Comparison of ENCODE assay signal across 7 mouse cellular contexts in the genomic region with DNA sequence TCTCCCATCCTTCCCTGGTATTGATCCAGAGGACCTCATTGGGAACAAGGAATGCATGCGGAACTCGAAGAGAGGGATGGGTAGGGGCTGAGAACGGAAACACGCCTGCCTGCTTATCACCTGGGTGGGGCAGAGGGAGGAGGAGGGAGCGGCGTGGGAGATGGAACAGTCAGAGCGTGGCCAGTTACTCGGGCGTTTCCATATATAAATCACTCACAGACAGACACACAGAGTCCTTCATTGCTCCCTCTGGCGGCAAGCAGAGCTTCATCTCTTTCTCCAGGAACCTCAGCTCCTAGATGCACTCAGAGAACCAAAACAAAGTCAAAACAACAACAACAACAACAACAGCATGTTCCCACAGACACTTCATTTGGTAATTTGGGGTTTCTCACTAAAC. TPM values are rescaled to one million over a fixed set of nuclear protein-coding genes. Genes with fewer than 3 reads are reported as not detected.
DNase-seq lines count a peak whose midpoint lies in the region; ATAC-seq and TF ChIP-seq lines count a peak whose summit lies in the region.

No protein-coding gene starts in this region.

- H3K4me2 ChIP-seq in midbrain, postnatal 0 days (ENCODE audit: low read depth, low read length, poor library complexity, severe bottlenecking), result no peak overlapping the region
- no peak overlapping the region for H3K4me2 ChIP-seq in midbrain, embryonic 11.5 days
- peak overlapping the region; percentile 29; the same call in 1 of the 2 replicates for H3K4me2 ChIP-seq in lung, embryonic 15.5 days

- no peaks in the 10 kb centered on the region for H3K36me3 ChIP-seq in midbrain, postnatal 0 days (ENCODE audit: insufficient read depth, low read length)
- H3K36me3 ChIP-seq in midbrain, embryonic 11.5 days (ENCODE audit: control insufficient read depth, insufficient read depth, low read length), result no peaks in the 10 kb centered on the region
- H3K36me3 ChIP-seq in lung, embryonic 15.5 days, result no peaks in the 10 kb centered on the region

- 41% methylated on average over 10 of the region's 10 CpGs for WGBS in midbrain, postnatal 0 days
- WGBS in midbrain, embryonic 11.5 days, result 51% methylated on average over 10 of the region's 10 CpGs
- 27% methylated on average over 10 of the region's 10 CpGs for WGBS in lung, embryonic 15.5 days

- DNase-seq in midbrain, postnatal 0 days (ENCODE audit: low spot score), result no peak
- DNase-seq in midbrain, embryonic 11.5 days (ENCODE audit: low spot score, missing footprints), result no peak
- peak; percentile 69 for DNase-seq in ZHBTc4 (ENCODE audit: low read depth, low spot score)
- DNase-seq in heart, postnatal 4 days, result peak; percentile 62
- peak; percentile 56 to 64 for DNase-seq in urinary bladder, postnatal 36 days (ENCODE audit: low spot score in 2 of 2)
- no peak for DNase-seq in frontal cortex, postnatal 36 days (ENCODE audit: low spot score in 2 of 2)

- no peak overlapping the region for H3K27ac ChIP-seq in midbrain, postnatal 0 days (ENCODE audit: low read depth, low read length)
- H3K27ac ChIP-seq in midbrain, embryonic 11.5 days (ENCODE audit: low read depth, low read length), result no peak overlapping the region
- H3K27ac ChIP-seq in lung, embryonic 15.5 days, result no peak overlapping the region

- H3K4me1 ChIP-seq in midbrain, postnatal 0 days (ENCODE audit: insufficient read depth, low read length), result no peaks in the 10 kb centered on the region; the same call in 1 of the 2 replicates
- peaks cover 4% of the 10 kb centered on the region for H3K4me1 ChIP-seq in midbrain, embryonic 11.5 days (ENCODE audit: control insufficient read depth, insufficient read depth, low read length)
- H3K4me1 ChIP-seq in lung, embryonic 15.5 days, result peaks cover 6% of the 10 kb centered on the region

- no peak for ATAC-seq in midbrain, postnatal 0 days (ENCODE audit: low FRiP score)
- no peak for ATAC-seq in midbrain, embryonic 11.5 days (ENCODE audit: low FRiP score)
- ATAC-seq in lung, embryonic 15.5 days (ENCODE audit: borderline replicate concordance, extremely low read depth, low FRiP score, low TSS enrichment), result no peak

- peak; percentile 51 for TF ChIP-seq CTCF in midbrain, postnatal 0 days (IDR thresholded peaks at IDR 0.05)

- H3K9me3 ChIP-seq in midbrain, postnatal 0 days (ENCODE audit: low read length), result no peaks in the 10 kb centered on the region
- no peaks in the 10 kb centered on the region for H3K9me3 ChIP-seq in midbrain, embryonic 11.5 days (ENCODE audit: control insufficient read depth, low read length)
- no peaks in the 10 kb centered on the region for H3K9me3 ChIP-seq in lung, embryonic 15.5 days

- H3K4me3 ChIP-seq in midbrain, postnatal 0 days (ENCODE audit: low read depth, low read length), result no peak overlapping the region
- H3K4me3 ChIP-seq in midbrain, embryonic 11.5 days (ENCODE audit: low read depth, low read length), result no peak overlapping the region
- no peak overlapping the region for H3K4me3 ChIP-seq in lung, embryonic 15.5 days

- no peaks in the 10 kb centered on the region for H3K27me3 ChIP-seq in midbrain, postnatal 0 days (ENCODE audit: insufficient read depth, low read length)
- H3K27me3 ChIP-seq in midbrain, embryonic 11.5 days (ENCODE audit: control insufficient read depth, insufficient read depth, low read length), result peaks cover 3% of the 10 kb centered on the region; the same call in 1 of the 2 replicates
- H3K27me3 ChIP-seq in lung, embryonic 15.5 days, result no peaks in the 10 kb centered on the region

- H3K9ac ChIP-seq in midbrain, postnatal 0 days (replicated peaks; ENCODE audit: low read length, poor library complexity, severe bottlenecking), result no peak overlapping the region
- H3K9ac ChIP-seq in midbrain, embryonic 11.5 days (ENCODE audit: low read length), result no peak overlapping the region; the same call in 1 of the 2 replicates
- H3K9ac ChIP-seq in lung, embryonic 15.5 days, result no peak overlapping the region

RNA-seq across cellular contexts. Expression of gene Tnni1, which starts 9.5 kb away (rescaled TPM):
- total RNA-seq in midbrain, postnatal 0 days (2014; rRNA removed), result 2.2 TPM in 1 of 2 replicates, not detected in the other
- 0.57 and 0.70 TPM in 2 replicates for polyA plus RNA-seq in midbrain, postnatal 0 days (2015; fragmentation: Nextera tagmentation; extraction: Ambion mirVana)
- 0.95 and 1.3 TPM in 2 replicates for polyA plus RNA-seq in midbrain, embryonic 11.5 days (2014; fragmentation: Nextera tagmentation; extraction: Ambion mirVana)
- total RNA-seq in heart, postnatal 4 days (2021), result 1,000 to 10,000 TPM; 2,021 to 2,289 TPM
- 97.5 and 117 TPM in 2 replicates for polyA plus RNA-seq in lung, embryonic 15.5 days (2015; fragmentation: Nextera tagmentation; extraction: Ambion mirVana)

RNA-seq across cellular contexts. Expression of gene Phlda3, which starts 22.8 kb away (rescaled TPM):
- 45.1 and 54.4 TPM in 2 replicates for total RNA-seq in midbrain, postnatal 0 days (2014; rRNA removed)
- 48.5 and 48.9 TPM in 2 replicates for polyA plus RNA-seq in midbrain, postnatal 0 days (2015; fragmentation: Nextera tagmentation; extraction: Ambion mirVana)
- polyA plus RNA-seq in midbrain, embryonic 11.5 days (2014; fragmentation: Nextera tagmentation; extraction: Ambion mirVana), result 16.9 and 19.4 TPM in 2 replicates
- total RNA-seq in heart, postnatal 4 days (2021), result 10 to 100 TPM; 40.7 to 43.8 TPM
- polyA plus RNA-seq in lung, embryonic 15.5 days (2015; fragmentation: Nextera tagmentation; extraction: Ambion mirVana), result 79.9 and 80.0 TPM in 2 replicates

RNA-seq across cellular contexts. Expression of gene Lad1, which starts 29.7 kb away (rescaled TPM):
- 0.90 and 1.9 TPM in 2 replicates for total RNA-seq in midbrain, postnatal 0 days (2014; rRNA removed)
- polyA plus RNA-seq in midbrain, postnatal 0 days (2015; fragmentation: Nextera tagmentation; extraction: Ambion mirVana), result 0.56 and 0.64 TPM in 2 replicates
- polyA plus RNA-seq in midbrain, embryonic 11.5 days (2014; fragmentation: Nextera tagmentation; extraction: Ambion mirVana), result 0.36 and 0.37 TPM in 2 replicates
- total RNA-seq in heart, postnatal 4 days (2021), result 10 to 100 TPM in 1 of 2 experiments, 1 to 10 TPM in 1; 7.3 to 10.3 TPM
- polyA plus RNA-seq in lung, embryonic 15.5 days (2015; fragmentation: Nextera tagmentation; extraction: Ambion mirVana), result 14.9 and 17.0 TPM in 2 replicates

RNA-seq across cellular contexts. Expression of gene Tnnt2, which starts 47.4 kb away (rescaled TPM):
- 0.52 and 1.0 TPM in 2 replicates for total RNA-seq in midbrain, postnatal 0 days (2014; rRNA removed)
- 0.51 and 1.3 TPM in 2 replicates for polyA plus RNA-seq in midbrain, postnatal 0 days (2015; fragmentation: Nextera tagmentation; extraction: Ambion mirVana)
- polyA plus RNA-seq in midbrain, embryonic 11.5 days (2014; fragmentation: Nextera tagmentation; extraction: Ambion mirVana), result 0.82 and 0.92 TPM in 2 replicates
- total RNA-seq in heart, postnatal 4 days (2021), result 1,000 to 10,000 TPM; 6,684 to 7,230 TPM
- 158 and 190 TPM in 2 replicates for polyA plus RNA-seq in lung, embryonic 15.5 days (2015; fragmentation: Nextera tagmentation; extraction: Ambion mirVana)

Comparison
In these comparisons a context has a peak if more than half of its experiments do, and no peak if none do; other contexts are left out.
1. DNase-seq: peak in ZHBTc4 (single experiment), heart, postnatal 4 days (single experiment) and urinary bladder, postnatal 36 days (2 of 2); none in midbrain, postnatal 0 days (single experiment), midbrain, embryonic 11.5 days (single experiment) and frontal cortex, postnatal 36 days (0 of 2).
2. RNA of gene Tnni1, which starts 9.5 kb away (polyA plus RNA-seq): 97.5 to 117 TPM in lung, embryonic 15.5 days; 0.95 to 1.3 TPM in midbrain, embryonic 11.5 days and 0.57 to 0.70 TPM in midbrain, postnatal 0 days; every median in the first group is over 10 times any median in the second.